Mouse (Mus musculus): Measurements from ENCODE around the gene Adamtsl2.

DNA sequence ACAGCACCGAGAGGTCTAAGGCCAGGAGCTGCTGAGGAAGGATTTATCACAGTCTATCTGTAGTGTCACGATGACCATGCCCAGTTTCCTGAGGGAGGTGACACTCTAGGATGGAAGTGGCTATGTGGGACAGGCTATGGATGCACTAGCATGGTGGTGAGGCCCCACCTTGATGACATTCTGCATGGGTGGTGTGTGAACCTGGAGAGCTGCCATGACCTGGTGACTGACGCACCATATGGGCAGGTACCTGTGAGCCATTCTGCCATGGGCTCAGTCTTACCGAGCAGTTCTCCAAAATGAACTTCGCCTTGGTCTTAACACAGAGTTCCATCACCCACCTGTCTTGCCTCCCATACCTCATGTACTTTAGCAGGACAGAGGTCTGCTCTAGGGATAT is 8.4 kb downstream of the Adamtsl2 start:
- no peak for TF ChIP-seq CTCF (IDR thresholded peaks at IDR 0.05; ENCODE audit: low read depth)
- TF ChIP-seq EP300 (IDR thresholded peaks at IDR 0.05; ENCODE audit: low read depth): no peak

Data from liver, embryonic 14.5 days (tissue).